Mouse (Mus musculus) small intestine, adult 2 months (tissue): ENCODE results near the gene Serpina12. TPM values are rescaled to one million over a fixed set of nuclear protein-coding genes. Genes with fewer than 3 reads are reported as not detected.

Source experiments
- H3K27ac ChIP-seq: fragments of 200-500 bp; 2 replicates; pipeline ENCODE4 v1.5.1; 2012; ENCODE audit warnings: low read depth, low read length, control low read depth, inconsistent platforms; ENCODE audit not compliant: insufficient read depth
- H3K27me3 ChIP-seq: fragments of 200-500 bp; 2 replicates; pipeline ENCODE4 v1.6.1; 2012; ENCODE audit warnings: mild to moderate bottlenecking, moderate library complexity, low read length, inconsistent platforms; ENCODE audit not compliant: control insufficient read depth, insufficient read depth
- H3K36me3 ChIP-seq: fragments of 200-500 bp; 2 replicates; pipeline ENCODE4 v1.6.1; 2012; ENCODE audit warnings: mild to moderate bottlenecking, low read length, control low read depth, inconsistent platforms; ENCODE audit not compliant: control insufficient read depth, insufficient read depth
- H3K4me1 ChIP-seq: fragments of 200-500 bp; 2 replicates; pipeline ENCODE4 v1.6.1; 2012; ENCODE audit warnings: low read length, inconsistent platforms, mixed read lengths; ENCODE audit not compliant: control insufficient read depth, insufficient read depth, insufficient read length
- H3K4me3 ChIP-seq: fragments of 200-500 bp; 2 replicates; pipeline ENCODE4 v1.5.1; 2012; ENCODE audit warnings: low read depth, mild to moderate bottlenecking, control low read depth, inconsistent platforms, low read length, moderate library complexity
- CTCF ChIP-seq: fragments of 200-500 bp; IDR thresholded peaks from 2 replicates; pipeline ENCODE4 v1.5.1; 2012; ENCODE audit warnings: low read depth, mild to moderate bottlenecking, control low read depth, inconsistent platforms, low read length, moderate library complexity, mixed read lengths; ENCODE audit not compliant: insufficient replicate concordance, insufficient read length; ENCODE audit errors: extremely low read depth
- POLR2A ChIP-seq: fragments of 200-500 bp; IDR thresholded peaks from 2 replicates; pipeline ENCODE4 v1.6.1; 2012; ENCODE audit warnings: low read depth, mild to moderate bottlenecking, control low read depth, inconsistent platforms, low read length, moderate library complexity
- WGBS: fragments of 180-500 bp; shearing (Covaris S2); methylation state at CpG from one replicate; pipeline ENCODE4 v1.1.7; 2018; 5-methylcytosine and 5-hydroxymethylcytosine counted together
- polyA plus RNA-seq: library from polyadenylated mRNA; depleted of rRNA; stranded (reverse); fragments of >200 nt; gene quantifications from 2 replicates; pipeline ENCODE4 v1.2.3, GENCODE M21; 2012

Serpina12 gene
- polyA plus RNA-seq, 1 experiment, result not detected

- Histone ChIP-seq H3K36me3 (no peaks in the 10 kb centered on the region), H3K27me3 (no peaks in the 10 kb centered on the region), H3K27ac (no peak overlapping the region), H3K4me1 (no peaks in the 10 kb centered on the region), H3K4me3 (no peak overlapping the region)
- WGBS, result 34% methylated on average over 5 of the region's 5 CpGs
- peak; percentile 81 for TF ChIP-seq CTCF
- no peak for TF ChIP-seq POLR2A
Observed at GRCm38 (mm10) chr12:103995292-103996072, 48.8 kb downstream of the Serpina12 start.

GRCm38 (mm10) chr12:103992945-103993344 is 51.3 kb downstream of the Serpina12 start:
- no peak overlapping the region for H3K4me3 ChIP-seq
- H3K27ac ChIP-seq, result no peak overlapping the region
- H3K4me1 ChIP-seq, result no peaks in the 10 kb centered on the region
- WGBS, result 38% methylated on average over 7 of the region's 7 CpGs
- TF ChIP-seq CTCF (no peak), POLR2A (no peak)
- no peaks in the 10 kb centered on the region for H3K27me3 ChIP-seq
- no peaks in the 10 kb centered on the region for H3K36me3 ChIP-seq

DNA sequence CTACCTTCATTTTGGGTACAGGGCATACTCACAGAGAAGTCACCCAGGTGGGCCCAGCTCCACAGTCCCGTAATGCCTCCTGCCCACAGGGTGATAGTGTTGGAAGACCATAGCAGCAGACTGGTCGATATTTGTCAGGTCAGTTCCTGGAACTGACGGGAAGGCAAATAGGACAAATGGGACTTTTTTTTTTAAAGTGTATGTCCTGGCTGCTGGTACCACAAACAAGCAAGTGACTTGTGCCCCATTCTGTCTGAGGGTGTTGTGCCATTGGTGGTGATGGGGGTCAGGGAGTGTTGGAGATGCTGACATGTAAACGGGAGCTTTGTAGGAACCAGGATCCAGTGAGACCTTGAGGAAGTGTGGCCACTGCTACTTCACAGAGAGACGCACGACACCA is 54.4 kb downstream of the Serpina12 start, which contains the start of gene Serpina11:
TSS of gene Serpina11 (minus strand) at position 101 of the 400 bp plus-strand sequence.
- no peak within 1 kb of the TSS for H3K4me3 ChIP-seq
- WGBS, result 84% methylated on average over 6 of the region's 6 CpGs
- no peaks in the 10 kb centered on the region for H3K4me1 ChIP-seq
- no peaks in the 10 kb centered on the region for H3K36me3 ChIP-seq
- H3K27me3 ChIP-seq, result no peaks in the 10 kb centered on the region; the same call in 1 of the 2 replicates
- H3K27ac ChIP-seq, result no peak within 1 kb of the TSS
- TF ChIP-seq POLR2A (no peak), CTCF (no peak)

- Histone ChIP-seq H3K4me3 (no peak overlapping the region), H3K27me3 (no peaks in the 10 kb centered on the region; the same call in 1 of the 2 replicates), H3K36me3 (no peaks in the 10 kb centered on the region), H3K27ac (no peak overlapping the region), H3K4me1 (no peaks in the 10 kb centered on the region)
- 31% methylated on average over 2 of the region's 2 CpGs for WGBS
- TF ChIP-seq CTCF, result no peak
- no peak for TF ChIP-seq POLR2A
Observed at GRCm38 (mm10) chr12:103989514-103989767, 54.8 kb downstream of the Serpina12 start.

DNA sequence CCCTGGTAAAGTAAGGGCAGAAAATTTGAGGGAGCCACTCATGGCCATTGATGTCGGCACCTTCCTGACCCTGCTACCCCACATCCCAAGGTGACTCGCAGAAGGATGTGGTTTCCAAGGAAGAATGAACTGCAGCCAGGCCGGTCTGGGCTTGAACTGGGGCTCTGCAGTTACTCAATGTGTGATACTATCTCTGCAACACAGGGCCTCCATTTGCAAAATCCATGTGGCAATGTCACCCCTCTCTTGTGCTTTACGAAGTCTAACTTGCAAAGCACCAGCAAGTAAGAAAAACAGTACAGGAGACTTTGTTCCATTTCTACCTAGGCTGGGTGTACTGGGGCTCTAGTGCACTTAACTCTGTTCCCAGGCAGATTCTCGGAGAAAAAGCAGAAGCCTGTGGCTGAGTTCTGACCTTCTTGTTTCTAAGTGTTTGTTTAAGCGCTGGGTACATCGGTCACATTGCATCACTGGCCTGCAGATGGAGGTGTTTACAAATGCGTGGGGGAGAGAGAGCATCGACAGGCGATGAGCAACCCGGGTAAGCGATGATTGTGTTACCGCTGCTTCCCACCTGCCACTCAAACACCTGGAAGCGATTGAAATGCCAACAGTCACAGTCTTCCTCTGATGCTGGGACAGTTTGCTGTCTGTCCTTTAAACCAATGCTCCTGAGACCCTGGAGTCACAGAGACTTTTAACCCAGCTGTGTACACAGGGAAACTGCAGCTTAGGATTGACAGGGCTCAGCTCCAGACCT is 55.3 kb downstream of the Serpina12 start:
- Histone ChIP-seq H3K27me3 (no peaks in the 10 kb centered on the region; the same call in 1 of the 2 replicates), H3K27ac (no peak overlapping the region), H3K4me1 (no peaks in the 10 kb centered on the region), H3K36me3 (no peaks in the 10 kb centered on the region), H3K4me3 (no peak overlapping the region)
- TF ChIP-seq POLR2A (no peak), CTCF (no peak)
- 26% methylated on average over 14 of the region's 14 CpGs for WGBS

DNA sequence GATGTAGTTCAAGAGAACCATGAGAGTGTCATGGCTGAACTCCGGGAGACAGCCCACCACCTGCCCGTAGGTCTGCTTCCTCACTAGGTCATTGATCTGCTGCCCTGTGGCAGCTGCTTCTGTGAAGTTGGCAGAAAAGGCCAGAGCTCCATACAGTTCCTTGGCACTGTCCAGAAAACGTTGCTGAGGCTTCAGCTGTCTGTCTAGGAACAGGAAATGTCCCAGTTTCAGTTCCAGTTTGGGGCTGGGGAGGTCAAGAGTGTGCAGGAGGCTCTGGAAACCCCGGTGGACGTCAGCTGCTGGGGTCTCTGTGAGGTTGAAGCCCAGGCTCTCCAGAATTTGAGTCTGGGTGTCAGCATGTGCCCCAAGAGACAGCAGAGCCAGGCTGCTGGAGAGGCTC is 58.4 kb downstream of the Serpina12 start:
- Histone ChIP-seq H3K4me3 (no peak overlapping the region), H3K36me3 (no peaks in the 10 kb centered on the region), H3K27ac (no peak overlapping the region), H3K4me1 (no peaks in the 10 kb centered on the region), H3K27me3 (no peaks in the 10 kb centered on the region; the same call in 1 of the 2 replicates)
- WGBS, result 42% methylated on average over 5 of the region's 5 CpGs
- TF ChIP-seq CTCF (no peak), POLR2A (no peak)

DNA sequence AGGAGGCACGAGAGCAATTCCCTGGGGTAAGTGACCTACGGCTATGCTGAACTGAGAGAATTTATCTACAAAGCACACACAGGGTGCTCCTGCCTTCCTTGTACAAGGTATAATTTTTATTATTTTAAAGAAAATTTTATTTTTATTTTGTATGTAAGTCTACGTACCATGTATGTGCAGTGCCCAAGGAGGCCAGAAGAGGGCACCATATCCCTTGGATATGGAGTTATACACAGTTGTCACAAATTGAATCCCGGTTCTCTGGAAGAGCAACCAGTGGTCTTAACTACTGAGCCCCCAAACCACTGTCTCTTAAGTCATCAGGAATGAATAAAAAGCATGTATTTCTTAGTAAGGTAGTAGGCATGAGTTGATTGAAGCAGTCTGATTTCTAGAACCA is 59.3 kb downstream of the Serpina12 start:
- Histone ChIP-seq H3K27me3 (no peaks in the 10 kb centered on the region; the same call in 1 of the 2 replicates), H3K4me3 (no peak overlapping the region), H3K27ac (no peak overlapping the region), H3K4me1 (no peaks in the 10 kb centered on the region), H3K36me3 (no peaks in the 10 kb centered on the region)
- WGBS, result 54% methylated on average over 4 of the region's 4 CpGs
- TF ChIP-seq CTCF (no peak), POLR2A (no peak)
